Mouse (Mus musculus): ENCODE measurements around the gene Asic2. TPM values are rescaled to one million over a fixed set of nuclear protein-coding genes. Genes with fewer than 3 reads are reported as not detected.

Asic2 gene
- polyA plus RNA-seq, 1 experiment from 2014 or later = 0.65 TPM

DNA sequence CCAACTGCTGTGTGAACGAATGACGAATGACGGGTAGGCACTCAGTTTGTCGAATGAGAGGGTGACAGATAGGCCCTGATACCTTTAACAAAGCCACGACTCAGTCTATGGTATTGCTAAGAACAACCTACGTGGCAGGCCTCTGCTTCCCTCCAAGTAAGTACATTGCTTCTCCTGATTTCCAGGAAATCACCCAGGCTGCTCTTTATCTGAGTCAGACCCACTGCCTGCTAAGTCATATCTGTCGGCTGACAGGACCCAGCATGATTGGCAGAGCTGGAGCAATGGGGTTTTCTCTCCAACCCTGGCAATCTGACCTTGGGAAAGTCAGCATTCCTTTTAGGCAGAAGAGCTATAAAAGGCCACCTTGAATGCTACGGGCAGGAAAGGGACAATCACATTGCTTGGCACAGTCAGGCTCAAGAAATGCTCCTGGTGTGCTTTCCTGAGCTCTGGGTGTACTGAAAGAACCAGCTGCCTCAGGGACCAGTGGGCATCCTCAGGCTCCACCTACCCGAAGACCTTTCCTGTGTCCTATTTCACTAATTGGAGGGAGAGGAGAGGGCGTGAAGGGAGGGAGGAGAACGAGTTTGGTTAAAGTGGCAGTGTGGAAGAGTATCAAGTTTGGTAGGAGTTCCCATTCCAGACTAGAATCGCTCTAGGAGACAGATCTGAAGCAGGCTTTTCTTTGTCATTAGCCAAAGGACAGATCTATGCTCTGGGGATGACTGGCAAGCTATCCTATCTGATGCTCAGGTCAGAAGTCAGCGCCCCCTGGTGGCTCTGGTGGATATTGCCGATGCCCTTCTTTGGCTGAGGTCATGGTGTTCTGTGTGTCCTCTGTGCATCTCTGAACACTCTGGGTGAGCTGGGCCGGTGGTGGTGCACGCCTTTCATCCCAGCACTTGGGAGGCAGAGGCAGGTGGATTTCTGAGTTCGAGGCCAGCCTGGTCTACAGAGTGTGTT lies 1095.5 kb downstream of the Asic2 start:
- Histone ChIP-seq H3K27ac (replicated peaks; ENCODE audit: low read depth, low read length) (no peak overlapping the region), H3K4me1 (ENCODE audit: control insufficient read depth, insufficient read depth, low read length) (peaks cover 8% of the 10 kb centered on the region; the same call in 1 of the 2 replicates), H3K36me3 (ENCODE audit: control insufficient read depth, insufficient read depth, low read length) (no peaks in the 10 kb centered on the region), H3K4me2 (ENCODE audit: low read depth, low read length) (no peak overlapping the region), H3K9ac (ENCODE audit: low read depth, low read length) (no peak overlapping the region), H3K4me3 (ENCODE audit: low read depth, low read length) (no peak overlapping the region), H3K27me3 (replicated peaks; ENCODE audit: control insufficient read depth, insufficient read depth, low read length) (no peaks in the 10 kb centered on the region), H3K9me3 (ENCODE audit: control insufficient read depth, low read length) (no peaks in the 10 kb centered on the region)
- peak; percentile 11 for DNase-seq (ENCODE audit: low spot score)
- ATAC-seq (ENCODE audit: low read depth) = no peak
- WGBS = 64% methylated on average over 17 of the region's 17 CpGs

DNA sequence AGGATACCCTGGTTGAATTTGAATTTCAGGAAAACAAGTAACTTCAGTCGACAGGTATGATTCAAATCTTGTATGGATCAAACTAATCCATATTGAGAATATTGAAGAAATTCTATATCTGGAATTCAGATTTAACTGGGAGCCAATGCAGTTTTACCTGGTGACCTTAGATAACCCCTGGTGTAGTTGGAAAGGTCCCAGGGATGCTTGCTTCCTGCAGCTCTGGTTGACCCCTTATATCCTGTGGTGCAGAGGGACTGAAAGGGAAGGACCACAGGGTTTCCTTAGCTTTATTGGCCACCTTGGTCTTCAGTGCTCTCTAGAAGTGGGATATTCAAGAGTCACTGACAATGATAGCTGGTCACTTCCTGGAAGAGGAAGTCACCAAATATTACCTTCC lies 1100.2 kb downstream of the Asic2 start:
- Histone ChIP-seq H3K4me3 (ENCODE audit: low read depth, low read length) (no peak overlapping the region), H3K4me1 (ENCODE audit: control insufficient read depth, insufficient read depth, low read length) (no peaks in the 10 kb centered on the region), H3K4me2 (ENCODE audit: low read depth, low read length) (no peak overlapping the region), H3K27me3 (replicated peaks; ENCODE audit: control insufficient read depth, insufficient read depth, low read length) (no peaks in the 10 kb centered on the region), H3K36me3 (ENCODE audit: control insufficient read depth, insufficient read depth, low read length) (no peaks in the 10 kb centered on the region), H3K9me3 (ENCODE audit: control insufficient read depth, low read length) (no peaks in the 10 kb centered on the region), H3K9ac (ENCODE audit: low read depth, low read length) (no peak overlapping the region), H3K27ac (replicated peaks; ENCODE audit: low read depth, low read length) (no peak overlapping the region)
- WGBS = 94% methylated on average over 1 of the region's 1 CpGs
- ATAC-seq (ENCODE audit: low read depth) = no peak
- no peak for DNase-seq (ENCODE audit: low spot score)

- 93% methylated on average over 7 of the region's 7 CpGs for WGBS
- DNase-seq (ENCODE audit: low spot score) (no peak), ATAC-seq (ENCODE audit: low read depth) (no peak)
- H3K4me3 ChIP-seq (ENCODE audit: low read depth, low read length) = no peak overlapping the region
- H3K9ac ChIP-seq (ENCODE audit: low read depth, low read length) = no peak overlapping the region
- no peak overlapping the region for H3K27ac ChIP-seq (replicated peaks; ENCODE audit: low read depth, low read length)
- H3K4me1 ChIP-seq (ENCODE audit: control insufficient read depth, insufficient read depth, low read length) = no peaks in the 10 kb centered on the region
- H3K36me3 ChIP-seq (ENCODE audit: control insufficient read depth, insufficient read depth, low read length) = no peaks in the 10 kb centered on the region
- H3K4me2 ChIP-seq (ENCODE audit: low read depth, low read length) = no peak overlapping the region
- H3K27me3 ChIP-seq (replicated peaks; ENCODE audit: control insufficient read depth, insufficient read depth, low read length) = no peaks in the 10 kb centered on the region
- H3K9me3 ChIP-seq (ENCODE audit: control insufficient read depth, low read length) = no peaks in the 10 kb centered on the region
Observed at GRCm38 (mm10) chr11:80862941-80863340, 1105.3 kb downstream of the Asic2 start.

DNA sequence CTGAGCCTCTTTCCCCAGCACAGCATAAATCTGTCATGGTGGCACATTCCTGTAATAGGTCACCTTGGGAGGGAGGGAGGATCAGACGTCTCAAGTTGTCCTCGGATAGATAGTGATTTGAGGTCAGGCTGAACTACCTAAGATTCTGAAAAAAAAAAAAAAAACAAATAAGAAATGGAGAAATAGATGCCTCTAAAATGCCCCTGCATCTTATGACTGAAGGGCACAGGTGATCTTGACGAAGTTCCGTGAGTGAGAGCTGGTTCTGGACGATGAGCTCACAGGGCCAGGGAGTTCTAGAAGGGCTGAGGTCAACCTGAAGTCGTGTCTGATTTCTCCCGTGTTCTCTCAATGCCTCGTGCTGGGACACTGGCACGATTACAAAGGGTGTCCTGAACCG lies 1110.2 kb downstream of the Asic2 start, which contains the start of gene Spaca3:
Gene Spaca3 (plus strand): TSS at position 301 of the 400 bp plus-strand sequence.
- Histone ChIP-seq H3K9me3 (ENCODE audit: control insufficient read depth, low read length) (no peaks in the 10 kb centered on the region), H3K36me3 (ENCODE audit: control insufficient read depth, insufficient read depth, low read length) (no peaks in the 10 kb centered on the region), H3K4me3 (ENCODE audit: low read depth, low read length) (no peak within 1 kb of the TSS), H3K4me2 (ENCODE audit: low read depth, low read length) (no peak within 1 kb of the TSS), H3K4me1 (ENCODE audit: control insufficient read depth, insufficient read depth, low read length) (no peaks in the 10 kb centered on the region), H3K27me3 (replicated peaks; ENCODE audit: control insufficient read depth, insufficient read depth, low read length) (no peaks in the 10 kb centered on the region), H3K9ac (ENCODE audit: low read depth, low read length) (no peak within 1 kb of the TSS), H3K27ac (replicated peaks; ENCODE audit: low read depth, low read length) (no peak within 1 kb of the TSS)
- DNase-seq (ENCODE audit: low spot score) (no peak), ATAC-seq (ENCODE audit: low read depth) (no peak)
- WGBS = 70% methylated on average over 10 of the region's 10 CpGs

DNA sequence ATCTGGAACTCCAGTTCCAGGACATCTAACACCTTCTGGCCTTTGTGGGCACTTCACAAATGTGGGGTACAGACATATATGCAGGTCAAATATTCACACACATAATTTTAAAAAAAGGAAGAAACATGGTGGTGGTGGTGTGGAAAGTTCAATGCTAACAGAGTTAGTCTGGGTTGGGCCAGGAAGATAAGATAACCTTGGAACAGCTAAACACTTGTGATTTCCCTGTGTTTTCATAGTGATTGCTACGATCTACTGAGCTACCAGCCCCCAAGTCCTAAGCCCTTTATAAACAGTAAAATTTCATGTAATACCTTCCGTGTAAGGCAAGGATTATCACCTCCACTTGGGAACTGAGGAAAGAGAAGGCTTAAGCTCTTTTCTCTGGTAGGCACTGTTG lies 1111.4 kb downstream of the Asic2 start:
- no peak overlapping the region for H3K27ac ChIP-seq (replicated peaks; ENCODE audit: low read depth, low read length)
- H3K36me3 ChIP-seq (ENCODE audit: control insufficient read depth, insufficient read depth, low read length) = no peaks in the 10 kb centered on the region
- 75% methylated on average over 2 of the region's 2 CpGs for WGBS
- no peak overlapping the region for H3K4me2 ChIP-seq (ENCODE audit: low read depth, low read length)
- H3K4me3 ChIP-seq (ENCODE audit: low read depth, low read length) = no peak overlapping the region
- H3K4me1 ChIP-seq (ENCODE audit: control insufficient read depth, insufficient read depth, low read length) = no peaks in the 10 kb centered on the region
- no peaks in the 10 kb centered on the region for H3K27me3 ChIP-seq (replicated peaks; ENCODE audit: control insufficient read depth, insufficient read depth, low read length)
- no peak for ATAC-seq (ENCODE audit: low read depth)
- H3K9ac ChIP-seq (ENCODE audit: low read depth, low read length) = no peak overlapping the region
- DNase-seq (ENCODE audit: low spot score) = no peak
- no peaks in the 10 kb centered on the region for H3K9me3 ChIP-seq (ENCODE audit: control insufficient read depth, low read length)

DNA sequence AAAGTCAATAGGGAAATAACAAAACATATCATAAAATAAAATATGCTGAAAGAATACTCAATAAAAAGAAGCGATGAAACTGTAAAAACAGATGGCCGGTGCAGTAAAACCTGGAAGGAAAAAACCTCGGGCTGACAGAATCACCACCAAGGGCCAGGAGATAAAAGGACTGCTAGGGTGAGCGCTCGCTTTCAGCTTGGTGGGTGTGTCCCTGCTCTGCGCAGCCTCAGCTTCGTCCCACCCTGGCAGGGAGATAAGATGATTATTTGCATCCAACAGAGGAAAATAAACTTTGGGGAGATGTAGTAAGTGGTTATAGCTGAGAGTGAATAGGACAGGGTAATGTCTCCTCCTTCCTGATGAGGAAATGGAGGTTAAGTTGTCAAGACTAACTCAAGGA lies 1113.3 kb downstream of the Asic2 start:
- no peak overlapping the region for H3K27ac ChIP-seq (replicated peaks; ENCODE audit: low read depth, low read length)
- no peak for ATAC-seq (ENCODE audit: low read depth)
- 69% methylated on average over 7 of the region's 7 CpGs for WGBS
- H3K27me3 ChIP-seq (replicated peaks; ENCODE audit: control insufficient read depth, insufficient read depth, low read length) = no peaks in the 10 kb centered on the region
- no peaks in the 10 kb centered on the region for H3K4me1 ChIP-seq (ENCODE audit: control insufficient read depth, insufficient read depth, low read length)
- no peaks in the 10 kb centered on the region for H3K9me3 ChIP-seq (ENCODE audit: control insufficient read depth, low read length)
- DNase-seq (ENCODE audit: low spot score) = no peak
- no peak overlapping the region for H3K9ac ChIP-seq (ENCODE audit: low read depth, low read length)
- no peak overlapping the region for H3K4me3 ChIP-seq (ENCODE audit: low read depth, low read length)
- no peaks in the 10 kb centered on the region for H3K36me3 ChIP-seq (ENCODE audit: control insufficient read depth, insufficient read depth, low read length)
- H3K4me2 ChIP-seq (ENCODE audit: low read depth, low read length) = no peak overlapping the region

- no peaks in the 10 kb centered on the region for H3K27me3 ChIP-seq (replicated peaks; ENCODE audit: control insufficient read depth, insufficient read depth, low read length)
- ATAC-seq (ENCODE audit: low read depth) = no peak
- 85% methylated on average over 11 of the region's 11 CpGs for WGBS
Observed at GRCm38 (mm10) chr11:80854430-80854829, 1113.8 kb downstream of the Asic2 start.

DNA sequence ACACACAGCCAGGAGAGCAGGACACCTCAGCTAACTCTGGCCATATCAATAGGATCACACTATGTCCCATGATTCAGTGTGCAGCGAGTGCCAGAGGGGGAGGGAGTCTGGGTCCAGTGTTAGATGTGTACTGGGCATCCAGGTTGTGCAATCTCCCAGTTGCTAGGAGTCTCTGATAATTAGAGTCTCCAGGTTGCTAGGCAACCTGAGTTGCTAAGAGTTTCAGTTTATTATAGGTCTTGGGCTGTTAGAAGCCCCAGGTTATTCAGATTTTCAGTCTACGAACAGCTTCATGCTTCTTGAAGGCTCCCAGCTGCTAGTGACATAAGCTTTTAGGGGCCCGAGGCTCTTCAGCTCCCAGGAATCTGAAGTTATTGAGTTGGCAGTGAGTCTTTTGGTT lies 1115.2 kb downstream of the Asic2 start:
- Histone ChIP-seq H3K9ac (ENCODE audit: low read depth, low read length) (no peak overlapping the region), H3K27ac (replicated peaks; ENCODE audit: low read depth, low read length) (no peak overlapping the region), H3K4me1 (ENCODE audit: control insufficient read depth, insufficient read depth, low read length) (no peaks in the 10 kb centered on the region), H3K27me3 (replicated peaks; ENCODE audit: control insufficient read depth, insufficient read depth, low read length) (no peaks in the 10 kb centered on the region), H3K4me3 (ENCODE audit: low read depth, low read length) (no peak overlapping the region), H3K4me2 (ENCODE audit: low read depth, low read length) (no peak overlapping the region), H3K9me3 (ENCODE audit: control insufficient read depth, low read length) (no peaks in the 10 kb centered on the region), H3K36me3 (ENCODE audit: control insufficient read depth, insufficient read depth, low read length) (no peaks in the 10 kb centered on the region)
- 75% methylated on average over 3 of the region's 3 CpGs for WGBS
- DNase-seq (ENCODE audit: low spot score) = no peak
- ATAC-seq (ENCODE audit: low read depth) = no peak

More at GRCm38 (mm10) chr11:80854430-80854829, 1113.8 kb downstream of the Asic2 start:
- no peaks in the 10 kb centered on the region for H3K36me3 ChIP-seq (ENCODE audit: control insufficient read depth, insufficient read depth, low read length)
- H3K9me3 ChIP-seq (ENCODE audit: control insufficient read depth, low read length) = no peaks in the 10 kb centered on the region
- H3K9ac ChIP-seq (ENCODE audit: low read depth, low read length) = no peak overlapping the region
- no peak overlapping the region for H3K27ac ChIP-seq (replicated peaks; ENCODE audit: low read depth, low read length)
- no peak for DNase-seq (ENCODE audit: low spot score)
- H3K4me3 ChIP-seq (ENCODE audit: low read depth, low read length) = no peak overlapping the region
- H3K4me2 ChIP-seq (ENCODE audit: low read depth, low read length) = no peak overlapping the region
- H3K4me1 ChIP-seq (ENCODE audit: control insufficient read depth, insufficient read depth, low read length) = no peaks in the 10 kb centered on the region

DNA sequence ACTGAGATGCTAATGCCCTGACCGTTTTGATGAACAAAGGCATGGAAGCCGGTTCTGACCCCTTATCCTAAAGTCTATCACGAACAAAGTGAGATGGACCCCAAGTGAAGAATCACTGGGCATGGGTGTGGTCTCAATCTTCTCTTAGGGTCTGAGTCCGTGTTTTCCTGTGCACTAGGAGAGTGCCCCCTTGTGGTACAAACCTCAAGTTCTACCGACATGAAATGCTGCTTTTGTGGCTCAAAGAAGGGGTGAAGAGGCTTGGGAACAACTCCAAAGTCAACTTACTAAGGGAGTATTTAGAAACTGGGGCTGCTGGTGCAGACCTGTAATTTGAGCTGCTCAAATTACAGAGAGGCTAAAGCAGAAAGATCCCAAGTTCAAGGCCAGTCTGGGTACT lies 1116.4 kb downstream of the Asic2 start:
- Histone ChIP-seq H3K27me3 (replicated peaks; ENCODE audit: control insufficient read depth, insufficient read depth, low read length) (no peaks in the 10 kb centered on the region), H3K4me2 (ENCODE audit: low read depth, low read length) (no peak overlapping the region), H3K4me1 (ENCODE audit: control insufficient read depth, insufficient read depth, low read length) (no peaks in the 10 kb centered on the region), H3K9ac (ENCODE audit: low read depth, low read length) (no peak overlapping the region), H3K9me3 (ENCODE audit: control insufficient read depth, low read length) (no peaks in the 10 kb centered on the region), H3K36me3 (ENCODE audit: control insufficient read depth, insufficient read depth, low read length) (no peaks in the 10 kb centered on the region), H3K4me3 (ENCODE audit: low read depth, low read length) (no peak overlapping the region), H3K27ac (replicated peaks; ENCODE audit: low read depth, low read length) (no peak overlapping the region)
- ATAC-seq (ENCODE audit: low read depth) = no peak
- peak; percentile 20 for DNase-seq (ENCODE audit: low spot score)
- WGBS = 52% methylated on average over 5 of the region's 5 CpGs

Data from embryonic facial prominence, embryonic 14.5 days (tissue).